Mouse (Mus musculus) embryo, embryonic 10 days (tissue): ENCODE measurements at regions not wholly inside any gene's neighbourhood (a gene's known extent, or its start where the extent isn't known, plus 50 kb on each side); places are given as distances from the start of the nearest gene placed in this dataset.

ENCODE experiments used
- DNase-seq: peaks from one replicate; pipeline ENCODE4 v3.0.0-alpha.2; 2015; ENCODE audit warnings: low spot score

- no peak for DNase-seq
Measured at GRCm38 (mm10) chr17:87867611-87868010, 53.2 kb upstream of the Rpl36-ps4 start.

GRCm38 (mm10) chr17:87866719-87867318, 54.0 kb upstream of the Rpl36-ps4 start:
- DNase-seq, result no peak

DNA sequence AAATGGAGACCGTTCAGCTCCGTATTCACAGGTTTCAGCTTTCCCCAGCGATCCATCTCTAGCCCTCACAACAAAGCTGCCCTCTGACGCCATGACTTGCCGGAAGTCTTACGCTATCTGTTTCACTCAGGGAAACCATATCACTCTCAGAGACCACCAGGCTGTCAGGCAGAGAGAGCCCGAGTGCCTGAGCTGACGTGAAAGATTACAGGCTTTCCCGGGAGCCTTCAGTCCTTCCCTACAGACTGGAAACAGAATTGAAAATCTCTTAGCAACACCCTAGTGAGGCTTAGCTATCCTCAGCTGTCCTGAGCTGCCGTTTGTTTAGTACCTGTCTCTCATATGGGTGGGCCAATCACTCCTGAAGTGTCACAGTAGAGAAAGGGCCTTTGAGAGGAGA, 54.6 kb upstream of the Rpl36-ps4 start:
- DNase-seq, result peak; percentile 13

DNA sequence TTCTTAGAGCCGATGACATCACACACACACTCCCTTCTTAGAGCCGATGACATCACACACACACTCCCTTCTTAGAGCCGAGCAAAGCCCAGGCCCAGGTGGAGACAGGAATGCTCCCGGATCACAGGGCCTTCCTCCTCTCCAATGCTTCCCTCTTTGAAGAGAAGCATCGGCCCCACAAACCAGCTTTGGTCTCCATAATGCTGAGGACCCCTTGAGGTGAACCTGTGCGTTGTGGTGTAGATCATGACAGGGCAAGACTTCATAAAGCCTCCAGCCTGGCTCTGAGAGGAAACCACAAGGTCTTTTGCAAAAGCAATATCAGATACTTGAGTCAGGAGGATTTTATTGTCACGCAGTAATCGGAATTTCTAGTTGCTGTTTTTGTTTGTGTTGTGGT, 55.3 kb upstream of the Rpl36-ps4 start:
- DNase-seq, result no peak

DNA sequence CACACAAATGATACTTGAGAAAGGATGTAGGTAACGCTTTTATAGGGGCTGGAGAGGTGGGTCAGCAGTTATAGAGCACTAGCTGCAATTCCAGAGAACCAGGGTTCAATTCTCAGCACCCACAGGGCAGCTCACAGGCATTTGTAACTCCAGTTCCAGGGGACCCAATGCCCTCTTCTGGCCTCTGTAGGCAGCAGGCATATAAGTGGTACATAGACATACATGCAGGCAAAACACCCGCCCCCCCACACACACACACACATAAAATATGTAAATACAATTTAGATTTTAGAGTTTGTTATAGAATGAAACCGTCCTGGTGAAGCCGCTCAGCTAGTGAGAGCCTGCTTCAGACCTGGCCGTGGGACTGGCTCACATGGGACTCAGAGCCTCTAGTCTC, 55.9 kb upstream of the Rpl36-ps4 start:
- DNase-seq, result no peak

GRCm38 (mm10) chr17:87861587-87861986, 59.2 kb upstream of the Rpl36-ps4 start:
- peak; percentile 27 for DNase-seq

GRCm38 (mm10) chr17:87851456-87851855, 53.7 kb upstream of the Kcnk12 start:
- no peak for DNase-seq

DNA sequence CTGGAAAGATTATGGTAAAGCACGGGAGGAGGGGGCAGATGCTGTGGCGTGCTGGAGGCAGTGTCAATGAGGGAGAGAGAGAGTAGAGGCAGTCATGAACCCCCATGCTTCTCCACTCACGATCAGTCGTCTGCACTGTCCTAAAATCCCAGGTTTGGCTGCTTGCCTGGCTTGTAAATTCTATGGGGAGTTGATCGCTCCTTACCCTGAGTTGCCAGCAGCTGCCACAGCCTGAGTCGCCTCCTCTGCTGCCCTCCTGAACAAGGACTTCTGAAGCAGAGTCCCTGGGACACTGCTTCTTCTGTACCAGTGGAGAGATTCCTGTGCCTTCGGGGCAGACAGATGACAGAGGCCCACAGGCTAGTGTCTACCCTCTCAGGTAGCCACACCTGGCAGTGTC, 52.1 kb upstream of the Kcnk12 start:
- DNase-seq, result no peak

GRCm38 (mm10) chr17:87849421-87849820, 51.6 kb upstream of the Kcnk12 start:
- no peak for DNase-seq

DNA sequence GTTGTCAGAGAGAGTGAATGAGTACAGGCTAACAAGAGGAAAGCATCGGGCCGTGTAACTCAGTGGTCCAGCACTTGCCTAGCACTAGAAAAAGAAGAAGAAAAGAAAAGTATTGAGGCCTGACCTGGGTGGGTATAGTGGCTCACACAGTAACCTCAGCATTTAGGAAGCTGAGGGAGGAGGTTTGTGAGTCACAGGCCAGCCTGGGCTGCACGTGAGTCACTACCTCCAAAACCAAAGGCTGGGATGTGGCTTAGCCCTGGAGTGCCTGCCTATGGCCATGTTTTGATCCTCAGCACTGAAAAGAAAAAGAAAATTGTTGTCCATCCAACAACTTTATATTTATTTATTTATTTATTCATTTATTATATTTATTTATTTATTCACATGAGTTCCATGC, 51.2 kb upstream of the Kcnk12 start:
- no peak for DNase-seq
